14 mouse cellular contexts compared by ENCODE assay signal in the genomic region with DNA sequence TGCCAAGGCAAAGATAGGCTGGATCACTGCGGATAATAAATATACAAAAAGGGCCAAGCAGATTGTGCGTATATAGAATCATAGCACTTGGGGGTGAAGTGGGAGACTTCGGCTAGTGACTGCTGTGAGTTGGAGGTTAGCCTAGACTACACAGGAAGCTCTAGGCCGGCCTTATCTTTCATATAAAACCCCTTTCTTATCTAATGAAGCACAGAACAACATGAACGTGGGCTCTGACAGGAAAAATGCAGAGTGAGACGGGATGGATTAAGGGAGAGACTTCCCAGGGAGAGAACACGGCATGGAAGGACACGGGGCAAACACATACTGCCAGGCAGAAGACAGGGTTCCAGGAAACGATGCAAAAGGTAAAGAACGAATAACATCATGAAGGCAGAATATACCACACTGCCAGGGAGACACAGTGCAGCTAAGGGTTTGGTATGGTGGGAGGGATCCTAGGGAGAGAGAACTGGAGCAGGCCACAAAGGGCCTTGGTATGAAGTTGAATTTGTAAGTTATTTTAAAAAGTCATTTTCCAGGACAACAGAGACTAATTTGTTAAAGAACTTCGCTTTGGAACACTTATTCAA. TPM values are rescaled to one million over a fixed set of nuclear protein-coding genes. Genes with fewer than 3 reads are reported as not detected.
DNase-seq lines count a peak whose midpoint lies in the region; ATAC-seq and TF ChIP-seq lines count a peak whose summit lies in the region.
"Had no signal": no experiment of that assay in that cellular context is flagged by ENCODE, and none has a peak within 500 bp of the region (broad histone marks: within the 10 kb centered on the region; RNA-seq: fewer than 3 reads in every experiment).

No protein-coding gene starts in this region.

- no peak for DNase-seq in heart, postnatal 0 days (ENCODE audit: low spot score)
- DNase-seq in heart, adult 8-10 months (ENCODE audit: low spot score) = no peak
- DNase-seq in spleen, postnatal 14 days (ENCODE audit: low spot score in 2 of 2) = no peak
- no peak for DNase-seq in right cerebral cortex, postnatal 36 days (ENCODE audit: low spot score in 2 of 2)
- DNase-seq: cerebellum, postnatal 25 days; right cerebral cortex, postnatal 14 days; thymus, postnatal 36 days had no signal

- TF ChIP-seq CTCF in heart, postnatal 0 days (IDR thresholded peaks at IDR 0.05; ENCODE audit: low read depth) = no peak
- no peak for TF ChIP-seq CTCF in intestine, postnatal 0 days (IDR thresholded peaks at IDR 0.05; ENCODE audit: low read depth)

- WGBS in heart, postnatal 0 days = 49% methylated on average over 11 of the region's 11 CpGs
- WGBS in intestine, postnatal 0 days = 78% methylated on average over 11 of the region's 11 CpGs

- no peak for ATAC-seq in heart, postnatal 0 days (ENCODE audit: insufficient read depth, low read depth)
- ATAC-seq in megakaryocyte, adult 5-6 weeks (ENCODE audit: poor library complexity, severe bottlenecking) = no peak
- no peak for ATAC-seq in intestine, postnatal 0 days

- TF ChIP-seq EP300 in heart, postnatal 0 days (IDR thresholded peaks at IDR 0.05; ENCODE audit: low read depth) = no peak

- H3K27ac ChIP-seq in heart, postnatal 0 days (ENCODE audit: low read depth) = 0 out of 2 replicates have a peak overlapping the region, but pooled peaks have one; percentile 44
- H3K27ac ChIP-seq in intestine, postnatal 0 days (ENCODE audit: low read depth, low read length) = peak overlapping the region; percentile 85
- H3K27ac ChIP-seq: heart, embryonic 10.5 days; hindbrain, embryonic 15.5 days; stomach, embryonic 15.5 days had no signal

- H3K9me3 ChIP-seq in heart, postnatal 0 days (replicated peaks; ENCODE audit: control insufficient read depth, low read length) = no peaks in the 10 kb centered on the region
- H3K9me3 ChIP-seq in megakaryocyte, embryonic 14.5 days = no peaks in the 10 kb centered on the region
- no peaks in the 10 kb centered on the region for H3K9me3 ChIP-seq in intestine, postnatal 0 days (ENCODE audit: control insufficient read depth)
- H3K9me3 ChIP-seq: heart, embryonic 10.5 days; hindbrain, embryonic 15.5 days; stomach, embryonic 15.5 days had no signal

- H3K27me3 ChIP-seq in heart, postnatal 0 days (ENCODE audit: control insufficient read depth, insufficient read depth, low read length) = no peaks in the 10 kb centered on the region
- H3K27me3 ChIP-seq in megakaryocyte, embryonic 14.5 days (replicated peaks) = no peaks in the 10 kb centered on the region
- H3K27me3 ChIP-seq in intestine, postnatal 0 days (replicated peaks; ENCODE audit: control insufficient read depth, insufficient read depth, low read length) = no peaks in the 10 kb centered on the region
- H3K27me3 ChIP-seq: hindbrain, embryonic 15.5 days; Patski; stomach, embryonic 15.5 days had no signal

- H3K4me1 ChIP-seq in heart, postnatal 0 days (ENCODE audit: control insufficient read depth, insufficient read depth) = peaks cover 12% of the 10 kb centered on the region
- peaks cover 69% of the 10 kb centered on the region for H3K4me1 ChIP-seq in megakaryocyte, embryonic 14.5 days
- H3K4me1 ChIP-seq in intestine, postnatal 0 days (replicated peaks; ENCODE audit: control insufficient read depth, insufficient read depth, low read length) = 0 out of 2 replicates have a peak, but pooled peaks cover 4% of the 10 kb centered on the region

- H3K4me3 ChIP-seq in heart, postnatal 0 days (ENCODE audit: low read depth, low read length) = no peak overlapping the region
- peak overlapping the region; percentile 33 for H3K4me3 ChIP-seq in megakaryocyte, embryonic 14.5 days (replicated peaks)
- no peak overlapping the region for H3K4me3 ChIP-seq in intestine, postnatal 0 days (ENCODE audit: low read depth, low read length)
- H3K4me3 ChIP-seq: heart, embryonic 10.5 days; hindbrain, embryonic 15.5 days; stomach, embryonic 15.5 days had no signal

- H3K36me3 ChIP-seq in heart, postnatal 0 days (replicated peaks; ENCODE audit: control insufficient read depth, insufficient read depth, low read length) = peaks cover 71% of the 10 kb centered on the region
- H3K36me3 ChIP-seq in megakaryocyte, embryonic 14.5 days (replicated peaks; ENCODE audit: low read length) = peaks cover 100% of the 10 kb centered on the region
- peaks cover 32% of the 10 kb centered on the region for H3K36me3 ChIP-seq in intestine, postnatal 0 days (ENCODE audit: control insufficient read depth, insufficient read depth)

- no peak overlapping the region for H3K9ac ChIP-seq in heart, postnatal 0 days (replicated peaks; ENCODE audit: low read depth, low read length)
- no peak overlapping the region for H3K9ac ChIP-seq in intestine, postnatal 0 days (ENCODE audit: low read depth, low read length)
- H3K9ac ChIP-seq: hindbrain, embryonic 15.5 days; stomach, embryonic 15.5 days had no signal

- H3K4me2 ChIP-seq in heart, postnatal 0 days (ENCODE audit: low read depth, low read length) = no peak overlapping the region
- H3K4me2 ChIP-seq in intestine, postnatal 0 days (replicated peaks; ENCODE audit: low read depth) = no peak overlapping the region; the same call in 1 of the 2 replicates
- H3K4me2 ChIP-seq: hindbrain, embryonic 15.5 days; stomach, embryonic 15.5 days had no signal

RNA-seq across cellular contexts. Expression of a gene that starts 14.9 kb away (rescaled TPM):
- total RNA-seq in heart, postnatal 0 days (2014; rRNA removed; ENCODE audit: low replicate concordance) = 388 and 470 TPM in 2 replicates
- polyA plus RNA-seq in heart, postnatal 0 days (2015; fragmentation: Nextera tagmentation; extraction: Ambion mirVana) = 907 and 943 TPM in 2 replicates
- 100 to 1,000 TPM; 747 to 855 (median 798) TPM for total RNA-seq in heart, adult 8-10 months (2022)
- polyA plus RNA-seq in megakaryocyte, embryonic 14.5 days (2012; ENCODE audit: insufficient read depth, low replicate concordance) = 493 and 564 TPM in 2 replicates
- total RNA-seq in megakaryocyte, adult 5-6 weeks (2015) = 2,082 and 2,200 TPM in 2 replicates
- total RNA-seq in megakaryocyte, adult 5-6 weeks (2017) = 1,839 and 1,925 TPM in 2 replicates
- 1,587 and 1,596 TPM in 2 replicates for polyA plus RNA-seq in intestine, postnatal 0 days (2015; fragmentation: Nextera tagmentation; extraction: Ambion mirVana)

RNA-seq across cellular contexts. Expression of a gene that starts 44.6 kb away (rescaled TPM):
- total RNA-seq in heart, postnatal 0 days (2014; rRNA removed; ENCODE audit: low replicate concordance) = 7.7 and 12.3 TPM in 2 replicates
- 9.1 and 10.5 TPM in 2 replicates for polyA plus RNA-seq in heart, postnatal 0 days (2015; fragmentation: Nextera tagmentation; extraction: Ambion mirVana)
- 10 to 100 TPM; 18.1 to 19.5 (median 18.5) TPM for total RNA-seq in heart, adult 8-10 months (2022)
- polyA plus RNA-seq in megakaryocyte, embryonic 14.5 days (2012; ENCODE audit: insufficient read depth, low replicate concordance) = 3.0 and 6.4 TPM in 2 replicates
- 108 and 126 TPM in 2 replicates for total RNA-seq in megakaryocyte, adult 5-6 weeks (2015)
- 43.9 and 56.8 TPM in 2 replicates for total RNA-seq in megakaryocyte, adult 5-6 weeks (2017)
- polyA plus RNA-seq in intestine, postnatal 0 days (2015; fragmentation: Nextera tagmentation; extraction: Ambion mirVana) = 14.1 and 15.1 TPM in 2 replicates
